Mouse (Mus musculus): ENCODE results near the gene B3gnt9. TPM values are rescaled to one million over a fixed set of nuclear protein-coding genes. Genes with fewer than 3 reads are reported as not detected.

Gene B3gnt9
- total and polyA plus RNA-seq, 2 experiments from 2014 or later, result 6.0 to 7.3 TPM

DNA sequence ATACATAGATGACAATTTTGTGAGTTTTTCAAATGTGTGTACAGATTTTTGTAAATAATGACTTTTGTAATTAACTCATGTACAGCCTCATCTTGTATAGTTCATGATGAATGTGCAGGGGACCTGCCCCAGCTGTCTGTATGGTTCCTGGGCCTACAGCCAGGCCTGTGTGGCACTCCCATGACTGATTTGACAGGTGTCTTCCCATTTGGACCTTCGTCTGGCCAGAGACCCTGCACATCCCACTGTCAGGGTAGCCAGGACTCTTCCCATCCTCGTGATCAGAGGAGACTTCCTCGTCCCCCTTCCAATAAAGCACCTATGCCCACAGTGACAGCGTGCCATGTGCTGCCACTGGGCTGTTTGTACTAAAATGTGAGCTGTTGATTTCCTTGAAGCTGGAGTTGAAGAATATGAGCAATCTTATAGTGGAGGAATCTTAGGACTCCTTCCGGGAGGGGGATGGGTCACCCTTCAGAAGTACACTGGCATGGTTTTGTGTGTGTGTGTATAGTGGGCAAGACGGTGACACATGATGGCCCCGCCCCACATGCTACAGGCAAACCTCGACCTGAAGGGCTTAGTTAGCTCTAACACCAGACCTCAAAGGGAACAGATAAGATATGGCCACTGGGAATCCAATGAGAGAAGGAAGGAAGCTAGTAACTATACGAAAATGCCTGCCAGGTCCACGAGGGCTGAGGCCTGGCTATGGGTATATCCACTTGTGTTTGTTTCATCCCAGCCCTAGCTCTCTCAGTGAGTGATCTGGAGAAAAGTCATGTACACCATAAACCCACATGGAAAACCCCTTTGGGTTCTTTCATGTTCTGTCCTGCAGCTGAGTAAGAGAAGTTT lies 2.0 kb downstream of the B3gnt9 start:
- DNase-seq (ENCODE audit: low spot score), result no peak
- H3K9me3 ChIP-seq (replicated peaks; ENCODE audit: control insufficient read depth, low read length), result no peaks in the 10 kb centered on the region
- ATAC-seq (ENCODE audit: insufficient read depth, low read depth), result no peak
- 0 out of 2 replicates have a peak, but pooled peaks cover 11% of the 10 kb centered on the region for H3K27me3 ChIP-seq (ENCODE audit: control insufficient read depth, insufficient read depth, low read length)
- H3K9ac ChIP-seq (replicated peaks; ENCODE audit: low read depth, low read length), result no peak overlapping the region
- no peak overlapping the region for H3K4me2 ChIP-seq (ENCODE audit: low read depth, low read length)
- H3K4me1 ChIP-seq (ENCODE audit: control insufficient read depth, insufficient read depth), result peaks cover 14% of the 10 kb centered on the region
- no peak for TF ChIP-seq EP300 (IDR thresholded peaks at IDR 0.05; ENCODE audit: low read depth)
- no peak for TF ChIP-seq CTCF (IDR thresholded peaks at IDR 0.05; ENCODE audit: low read depth)
- H3K4me3 ChIP-seq (ENCODE audit: low read depth, low read length), result no peak overlapping the region
- 66% methylated on average over 10 of the region's 10 CpGs for WGBS
- H3K36me3 ChIP-seq (replicated peaks; ENCODE audit: control insufficient read depth, insufficient read depth, low read length), result peaks cover 53% of the 10 kb centered on the region
- H3K27ac ChIP-seq (ENCODE audit: low read depth), result no peak overlapping the region

DNA sequence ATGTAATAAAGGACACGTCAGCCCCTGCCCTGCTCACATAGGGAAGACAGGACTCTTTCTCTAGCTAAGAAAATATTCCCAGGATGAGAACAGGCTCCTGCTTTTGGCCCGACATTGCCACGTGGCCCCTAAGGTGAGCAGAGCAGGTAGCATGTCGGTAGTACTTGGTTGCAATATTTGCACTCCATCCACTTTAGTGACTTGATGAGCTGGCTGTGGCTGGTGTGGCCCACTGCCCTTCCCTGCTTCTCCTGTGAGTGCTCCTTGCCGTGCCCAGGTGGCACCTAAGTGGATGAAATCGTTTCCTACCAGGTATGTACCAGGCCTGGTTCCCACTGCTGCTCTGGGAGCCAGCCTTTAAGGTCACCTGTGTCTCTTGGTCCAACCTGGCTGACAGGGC lies 3.0 kb downstream of the B3gnt9 start:
- Histone ChIP-seq H3K9me3 (replicated peaks; ENCODE audit: control insufficient read depth, low read length) (no peaks in the 10 kb centered on the region), H3K9ac (replicated peaks; ENCODE audit: low read depth, low read length) (no peak overlapping the region), H3K4me1 (ENCODE audit: control insufficient read depth, insufficient read depth) (peaks cover 14% of the 10 kb centered on the region), H3K27me3 (ENCODE audit: control insufficient read depth, insufficient read depth, low read length) (0 out of 2 replicates have a peak, but pooled peaks cover 11% of the 10 kb centered on the region), H3K4me2 (ENCODE audit: low read depth, low read length) (no peak overlapping the region), H3K4me3 (ENCODE audit: low read depth, low read length) (no peak overlapping the region), H3K36me3 (replicated peaks; ENCODE audit: control insufficient read depth, insufficient read depth, low read length) (peaks cover 62% of the 10 kb centered on the region), H3K27ac (ENCODE audit: low read depth) (no peak overlapping the region)
- ATAC-seq (ENCODE audit: insufficient read depth, low read depth) (no peak), DNase-seq (ENCODE audit: low spot score) (no peak)
- WGBS, result 89% methylated on average over 6 of the region's 6 CpGs
- TF ChIP-seq EP300 (IDR thresholded peaks at IDR 0.05; ENCODE audit: low read depth), result no peak
- TF ChIP-seq CTCF (IDR thresholded peaks at IDR 0.05; ENCODE audit: low read depth), result no peak

DNA sequence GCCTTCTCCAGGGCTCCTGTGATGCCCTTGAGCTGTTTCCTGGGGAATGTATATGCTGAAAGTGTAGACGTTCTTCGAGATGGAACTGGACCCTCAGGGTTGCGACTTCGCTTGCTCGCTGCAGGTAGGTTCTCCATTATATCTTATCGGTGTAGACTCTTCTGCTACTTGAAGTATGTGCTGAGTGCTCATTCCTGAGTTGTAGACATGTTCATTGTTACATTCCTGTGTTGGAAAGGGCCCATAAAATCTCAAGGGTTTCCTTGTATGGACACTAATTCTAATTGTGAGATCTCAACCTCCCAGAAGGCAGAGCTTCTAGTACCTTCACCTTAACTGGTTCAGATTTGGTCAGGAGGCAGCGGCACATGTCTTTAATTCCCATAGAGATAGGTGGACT lies 13.9 kb downstream of the B3gnt9 start:
- H3K27me3 ChIP-seq (ENCODE audit: control insufficient read depth, insufficient read depth, low read length), result no peaks in the 10 kb centered on the region
- DNase-seq (ENCODE audit: low spot score) (no peak), ATAC-seq (ENCODE audit: insufficient read depth, low read depth) (no peak)
- no peak overlapping the region for H3K4me3 ChIP-seq (ENCODE audit: low read depth, low read length)
- TF ChIP-seq CTCF (IDR thresholded peaks at IDR 0.05; ENCODE audit: low read depth) (no peak), EP300 (IDR thresholded peaks at IDR 0.05; ENCODE audit: low read depth) (no peak)
- no peak overlapping the region for H3K4me2 ChIP-seq (ENCODE audit: low read depth, low read length)
- H3K27ac ChIP-seq (ENCODE audit: low read depth), result no peak overlapping the region
- no peaks in the 10 kb centered on the region for H3K4me1 ChIP-seq (ENCODE audit: control insufficient read depth, insufficient read depth)
- no peaks in the 10 kb centered on the region for H3K9me3 ChIP-seq (replicated peaks; ENCODE audit: control insufficient read depth, low read length)
- WGBS, result 88% methylated on average over 7 of the region's 7 CpGs
- no peak overlapping the region for H3K9ac ChIP-seq (replicated peaks; ENCODE audit: low read depth, low read length)
- H3K36me3 ChIP-seq (replicated peaks; ENCODE audit: control insufficient read depth, insufficient read depth, low read length), result peaks cover 49% of the 10 kb centered on the region

DNA sequence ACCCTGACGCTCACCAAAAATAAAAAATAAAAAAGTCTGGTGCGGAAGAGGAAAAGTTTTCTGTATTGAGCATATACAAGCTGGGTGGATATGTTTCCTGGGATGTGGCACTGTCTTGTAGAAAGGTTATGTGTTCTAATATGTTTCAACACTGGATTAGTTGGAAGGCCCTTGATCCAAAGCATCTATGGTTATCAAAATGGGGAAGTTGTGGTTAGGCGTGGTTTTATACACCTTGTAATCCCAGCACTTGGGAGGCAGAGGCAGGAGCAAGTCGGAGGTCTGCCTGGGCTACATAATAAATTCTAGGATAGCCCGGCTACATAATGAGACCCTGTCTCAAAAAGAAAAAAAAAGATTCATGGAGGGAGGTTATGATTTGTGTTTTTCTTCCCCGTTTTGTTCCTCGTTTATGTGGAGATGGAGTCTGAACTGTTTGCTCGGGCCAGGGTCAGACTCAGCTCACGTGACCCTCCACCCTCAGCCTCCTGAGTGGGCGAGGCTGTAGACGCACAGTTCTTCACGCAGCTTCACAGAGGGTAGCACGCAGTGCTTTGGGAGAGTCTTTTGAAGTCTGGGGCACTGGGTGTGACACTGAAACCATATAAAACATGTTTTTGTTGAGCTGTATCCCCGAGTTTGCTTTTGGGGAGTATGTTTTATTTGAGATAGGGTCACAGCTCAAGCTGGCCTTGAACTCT lies 17.4 kb downstream of the B3gnt9 start:
- ATAC-seq (ENCODE audit: insufficient read depth, low read depth) (no peak), DNase-seq (ENCODE audit: low spot score) (no peak)
- Histone ChIP-seq H3K4me3 (ENCODE audit: low read depth, low read length) (no peak overlapping the region), H3K9me3 (replicated peaks; ENCODE audit: control insufficient read depth, low read length) (no peaks in the 10 kb centered on the region), H3K9ac (replicated peaks; ENCODE audit: low read depth, low read length) (no peak overlapping the region), H3K4me2 (ENCODE audit: low read depth, low read length) (no peak overlapping the region), H3K36me3 (replicated peaks; ENCODE audit: control insufficient read depth, insufficient read depth, low read length) (peaks cover 64% of the 10 kb centered on the region), H3K27ac (ENCODE audit: low read depth) (no peak overlapping the region), H3K4me1 (ENCODE audit: control insufficient read depth, insufficient read depth) (no peaks in the 10 kb centered on the region), H3K27me3 (ENCODE audit: control insufficient read depth, insufficient read depth, low read length) (no peaks in the 10 kb centered on the region)
- no peak for TF ChIP-seq EP300 (IDR thresholded peaks at IDR 0.05; ENCODE audit: low read depth)
- TF ChIP-seq CTCF (IDR thresholded peaks at IDR 0.05; ENCODE audit: low read depth), result no peak
- WGBS, result 91% methylated on average over 14 of the region's 14 CpGs

DNA sequence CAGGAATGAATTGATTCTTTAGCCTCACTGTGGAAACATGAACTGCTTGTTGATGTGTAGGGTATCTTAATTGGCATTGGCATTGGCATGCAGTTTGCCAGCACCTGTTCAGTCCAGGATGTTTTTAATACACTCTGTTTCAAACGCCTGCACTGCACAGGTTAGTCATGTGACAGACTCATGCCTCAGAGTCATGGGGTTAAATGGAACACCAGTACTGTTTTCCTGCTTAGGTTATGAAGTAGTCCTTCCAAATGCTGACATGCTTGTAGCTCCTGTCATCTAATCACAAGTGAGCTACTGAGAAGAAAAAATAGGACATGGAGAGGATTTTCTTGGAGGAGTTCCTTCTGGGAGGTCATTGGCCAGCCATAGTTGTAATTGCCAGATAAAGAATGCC lies 19.7 kb downstream of the B3gnt9 start:
- Histone ChIP-seq H3K9me3 (replicated peaks; ENCODE audit: control insufficient read depth, low read length) (no peaks in the 10 kb centered on the region), H3K4me3 (ENCODE audit: low read depth, low read length) (no peak overlapping the region), H3K36me3 (replicated peaks; ENCODE audit: control insufficient read depth, insufficient read depth, low read length) (peaks cover 46% of the 10 kb centered on the region), H3K27me3 (ENCODE audit: control insufficient read depth, insufficient read depth, low read length) (no peaks in the 10 kb centered on the region), H3K4me2 (ENCODE audit: low read depth, low read length) (no peak overlapping the region), H3K4me1 (ENCODE audit: control insufficient read depth, insufficient read depth) (no peaks in the 10 kb centered on the region), H3K27ac (ENCODE audit: low read depth) (no peak overlapping the region), H3K9ac (replicated peaks; ENCODE audit: low read depth, low read length) (no peak overlapping the region)
- 59% methylated on average over 1 of the region's 1 CpGs for WGBS
- TF ChIP-seq CTCF (IDR thresholded peaks at IDR 0.05; ENCODE audit: low read depth), result no peak
- TF ChIP-seq EP300 (IDR thresholded peaks at IDR 0.05; ENCODE audit: low read depth), result no peak
- DNase-seq (ENCODE audit: low spot score), result no peak
- no peak for ATAC-seq (ENCODE audit: insufficient read depth, low read depth)
